Mouse (Mus musculus) liver, embryonic 18 days (tissue): Measurements from ENCODE around the gene Olfr640. TPM values are rescaled to one million over a fixed set of nuclear protein-coding genes. Genes with fewer than 3 reads are reported as not detected.

ENCODE experiments used
- polyA plus RNA-seq: library from polyadenylated mRNA; depleted of rRNA; stranded (reverse); fragments of >200 nt; gene quantifications from 2 replicates; pipeline ENCODE4 v1.2.3, GENCODE M21; 2012; rRNA removed

The Olfr640 gene
- not detected in 2 replicates for polyA plus RNA-seq

DNA sequence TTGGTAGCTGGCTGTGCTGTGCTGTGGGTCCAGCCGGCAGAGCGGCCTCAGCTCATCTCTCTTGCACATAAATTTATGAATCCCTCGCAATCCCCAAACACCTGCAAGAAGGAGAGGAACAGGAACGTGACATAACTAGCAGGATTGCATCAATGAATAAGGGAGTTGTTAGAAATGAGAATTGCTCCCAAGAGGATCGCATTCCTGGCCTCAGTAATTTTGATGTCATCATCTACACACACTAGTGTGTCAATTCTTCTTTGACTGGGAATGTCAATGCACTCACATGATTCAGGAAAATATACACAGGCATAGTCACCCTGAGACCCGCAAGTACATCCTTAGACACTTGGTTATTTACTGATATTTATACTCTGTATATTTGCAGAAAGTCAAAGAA, at the start of gene Olfr640:
TSS of gene Olfr640 (minus strand) at position 101 of the 400 bp plus-strand sequence.

DNA sequence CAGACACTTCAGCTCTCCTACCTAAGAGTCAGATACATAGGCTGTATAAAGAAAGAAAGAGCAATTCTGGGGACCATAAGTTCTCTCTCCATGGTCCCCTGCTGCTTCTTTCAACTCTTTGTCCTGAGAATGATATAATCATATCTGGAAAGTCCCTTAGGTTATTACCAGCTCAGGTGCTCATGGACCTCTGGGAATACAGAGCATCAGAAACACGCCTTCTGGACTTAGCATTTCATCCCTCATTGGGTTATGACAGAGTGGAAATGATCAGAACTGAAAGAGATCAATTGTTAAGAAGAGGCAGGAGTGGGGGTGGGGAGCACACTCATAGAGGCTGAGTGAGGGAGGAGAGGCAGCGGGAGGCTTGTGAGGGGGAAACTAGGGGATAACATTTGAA, 46.4 kb upstream of the Olfr640 start, which contains the start of gene Olfr644:
TSS of gene Olfr644 (minus strand) at position 101 of the 400 bp plus-strand sequence.

DNA sequence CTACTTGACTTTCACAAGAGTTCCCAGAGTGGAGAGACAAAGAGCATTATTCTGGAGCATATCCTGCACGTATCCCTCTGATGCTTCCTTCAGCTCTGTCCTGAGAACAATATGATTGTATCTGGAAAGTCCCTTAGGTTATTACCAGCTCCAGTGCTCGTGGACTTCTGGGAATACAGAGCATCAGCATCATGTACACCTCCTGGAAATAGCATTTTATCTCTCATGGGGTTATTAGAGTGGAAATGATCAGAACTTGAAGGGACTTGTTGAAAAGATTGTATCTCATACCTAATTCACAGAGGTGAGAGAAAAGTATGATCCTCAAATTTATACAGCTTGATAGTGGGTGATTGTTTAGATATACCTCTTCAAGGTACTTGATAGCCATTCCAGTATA, 36.0 kb upstream of the Olfr640 start, which contains the start of gene 4930516K23Rik:
TSS of gene 4930516K23Rik (minus strand) at position 101 of the 400 bp plus-strand sequence.

DNA sequence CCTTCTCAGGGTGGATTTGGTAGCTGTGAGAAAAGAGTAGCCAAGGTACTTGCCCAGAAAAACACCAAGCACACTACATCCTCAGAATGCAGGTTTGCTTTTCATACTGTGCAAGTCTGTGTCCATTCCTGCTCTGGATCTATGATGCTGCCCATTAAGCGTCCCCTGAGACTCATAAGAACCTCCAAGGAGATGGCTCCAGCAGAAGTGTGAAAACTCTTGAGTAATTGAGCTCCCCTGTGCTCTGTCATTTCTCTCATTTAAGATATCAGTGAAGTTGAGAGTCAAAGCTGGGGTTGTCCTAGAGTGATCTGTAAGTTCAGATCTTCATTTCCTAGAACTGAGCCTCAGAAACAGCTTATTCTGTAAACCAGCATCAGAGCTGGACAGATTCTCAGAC, 27.2 kb upstream of the Olfr640 start, which contains the start of gene Olfr642:
TSS of gene Olfr642 (minus strand) at position 101 of the 400 bp plus-strand sequence.

DNA sequence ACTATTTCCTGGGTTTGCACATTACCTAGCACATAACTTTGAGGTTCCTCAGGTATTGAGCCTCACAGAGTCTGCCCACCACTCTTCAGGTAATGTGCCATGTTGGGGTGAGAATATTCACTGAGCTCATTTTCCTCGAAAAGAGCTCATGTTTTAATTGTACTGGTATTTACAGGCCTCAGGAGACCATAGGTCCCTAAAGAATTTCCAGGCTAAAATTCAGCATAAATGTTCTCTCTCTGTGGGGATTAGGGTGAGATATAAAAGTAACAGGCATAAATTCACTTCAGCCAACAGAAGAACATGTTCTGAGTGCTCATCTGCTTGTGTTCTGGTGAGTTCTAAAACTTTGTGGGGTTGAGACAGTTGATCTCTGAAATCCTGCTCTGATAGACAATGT, 9.8 kb upstream of the Olfr640 start, which contains the start of gene Olfr641:
TSS of gene Olfr641 (plus strand) at position 301 of the 400 bp plus-strand sequence.

DNA sequence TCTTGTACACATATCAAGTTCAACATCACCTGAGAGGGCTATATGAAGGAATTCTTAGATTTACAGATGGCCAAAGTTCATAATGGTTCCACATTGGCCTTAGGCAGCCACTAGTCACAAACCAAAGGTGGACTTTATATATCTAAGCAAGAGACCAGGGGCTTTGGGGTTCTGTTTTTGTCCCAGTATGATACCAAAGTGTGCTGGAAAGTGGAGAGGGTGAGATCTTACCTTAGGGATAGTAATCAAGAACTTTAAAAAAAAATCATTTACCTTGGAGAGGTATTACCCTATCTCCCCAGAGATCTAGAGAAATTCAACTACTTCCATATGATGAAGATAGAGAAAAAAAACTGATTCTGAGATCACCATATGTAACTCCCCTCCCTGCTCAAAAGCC, 8.2 kb downstream of the Olfr640 start, which contains the start of gene Olfr639:
TSS of gene Olfr639 (minus strand) at position 101 of the 400 bp plus-strand sequence.

DNA sequence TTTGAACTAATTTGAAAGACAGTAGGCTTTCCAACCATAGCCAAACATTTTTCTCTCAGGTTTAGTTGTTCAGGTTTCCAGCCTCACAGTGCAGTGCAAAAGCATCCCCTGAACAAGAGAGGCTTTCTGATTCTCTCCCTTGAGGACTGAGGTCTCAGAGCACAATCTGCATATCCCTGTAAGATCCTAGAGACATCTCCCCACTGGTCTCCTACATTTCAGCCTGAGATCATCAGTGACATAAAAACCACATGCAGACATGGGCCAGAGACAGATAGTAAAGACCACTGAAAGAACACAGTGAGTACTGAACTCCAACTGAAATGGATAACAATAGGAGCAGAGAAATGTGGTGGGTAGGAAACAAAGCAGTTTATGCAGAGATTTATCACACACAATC, 26.9 kb downstream of the Olfr640 start, which contains the start of gene Olfr638:
TSS of gene Olfr638 (plus strand) at position 301 of the 400 bp plus-strand sequence.

GRCm38 (mm10) chr7:103970852-103971251, 54.5 kb downstream of the Olfr640 start, which contains the start of gene Olfr635:
Olfr635 (plus strand) TSS chr7:103971152.

Other genes starting within 250 kb of the Olfr640 start
- 0.04 and 0.08 TPM in 2 replicates for gene Olfr68, start 245.9 kb downstream of the Olfr640 start, polyA plus RNA-seq
- gene Olfr67, start 233.8 kb downstream of the Olfr640 start, polyA plus RNA-seq = 0.01 TPM in 2 replicates
- gene Hbb-bt, start 211.6 kb downstream of the Olfr640 start, polyA plus RNA-seq = 28,363 and 31,511 TPM in 2 replicates
- gene Hbb-bs, start 197.5 kb downstream of the Olfr640 start, polyA plus RNA-seq = 108,653 and 122,218 TPM in 2 replicates
- gene Hbb-bh2, start 185.1 kb downstream of the Olfr640 start, polyA plus RNA-seq = not detected in 2 replicates
- 3.5 and 3.6 TPM in 2 replicates for gene Hbb-bh1, start 182.4 kb downstream of the Olfr640 start, polyA plus RNA-seq
- gene Hbb-y, start 172.4 kb downstream of the Olfr640 start, polyA plus RNA-seq = 8.8 and 9.9 TPM in 2 replicates
- not detected in 2 replicates for gene Olfr66, start 139.3 kb downstream of the Olfr640 start, polyA plus RNA-seq
- not detected in 2 replicates for gene Olfr64, start 131.1 kb downstream of the Olfr640 start, polyA plus RNA-seq
- gene Olfr65, start 122.1 kb downstream of the Olfr640 start, polyA plus RNA-seq = not detected in 2 replicates
- gene Olfr631, start 96.7 kb downstream of the Olfr640 start, polyA plus RNA-seq = 0.23 and 0.30 TPM in 2 replicates
- 0.49 and 0.53 TPM in 2 replicates for gene Olfr632, start 91.2 kb downstream of the Olfr640 start, polyA plus RNA-seq
- gene Olfr633, start 81.1 kb downstream of the Olfr640 start, polyA plus RNA-seq = 0.01 TPM in 1 of 2 replicates, not detected in the other
- gene Olfr635, start 54.4 kb downstream of the Olfr640 start, polyA plus RNA-seq = 0.01 TPM in 1 of 2 replicates, not detected in the other
- gene Olfr638, start 26.8 kb downstream of the Olfr640 start, polyA plus RNA-seq = 0.04 TPM in 1 of 2 replicates, not detected in the other
- gene Olfr639, start 8.3 kb downstream of the Olfr640 start, polyA plus RNA-seq = not detected in 2 replicates
- gene Olfr641, start 9.9 kb upstream of the Olfr640 start, polyA plus RNA-seq = not detected in 2 replicates
- not detected in 2 replicates for gene Olfr642, start 27.1 kb upstream of the Olfr640 start, polyA plus RNA-seq
- gene 4930516K23Rik, start 35.9 kb upstream of the Olfr640 start, polyA plus RNA-seq = not detected in 2 replicates
- gene Olfr644, start 46.3 kb upstream of the Olfr640 start, polyA plus RNA-seq = not detected in 2 replicates
- gene Olfr645, start 59.9 kb upstream of the Olfr640 start, polyA plus RNA-seq = not detected in 2 replicates
- not detected in 2 replicates for gene Olfr646, start 79.3 kb upstream of the Olfr640 start, polyA plus RNA-seq
- not detected in 2 replicates for gene Ubqln5, start 104.3 kb upstream of the Olfr640 start, polyA plus RNA-seq
- not detected in 2 replicates for gene Olfr643, start 111.8 kb upstream of the Olfr640 start, polyA plus RNA-seq
- gene Ubqln3, start 117.7 kb upstream of the Olfr640 start, polyA plus RNA-seq = not detected in 2 replicates
- gene Ubqlnl, start 125.0 kb upstream of the Olfr640 start, polyA plus RNA-seq = not detected in 2 replicates
- gene Olfm5, start 139.3 kb upstream of the Olfr640 start, polyA plus RNA-seq = not detected in 2 replicates
- 0.01 and 0.03 TPM in 2 replicates for gene Olfr648, start 157.8 kb upstream of the Olfr640 start, polyA plus RNA-seq
- gene Olfr649, start 170.4 kb upstream of the Olfr640 start, polyA plus RNA-seq = not detected in 2 replicates
- gene Trim6, start 193.2 kb upstream of the Olfr640 start, polyA plus RNA-seq = 0.81 and 0.87 TPM in 2 replicates
- gene Trim34a, start 218.9 kb upstream of the Olfr640 start, polyA plus RNA-seq = 7.1 and 9.7 TPM in 2 replicates